Comparison of ENCODE assay signal across 18 mouse cellular contexts in the genomic region with DNA sequence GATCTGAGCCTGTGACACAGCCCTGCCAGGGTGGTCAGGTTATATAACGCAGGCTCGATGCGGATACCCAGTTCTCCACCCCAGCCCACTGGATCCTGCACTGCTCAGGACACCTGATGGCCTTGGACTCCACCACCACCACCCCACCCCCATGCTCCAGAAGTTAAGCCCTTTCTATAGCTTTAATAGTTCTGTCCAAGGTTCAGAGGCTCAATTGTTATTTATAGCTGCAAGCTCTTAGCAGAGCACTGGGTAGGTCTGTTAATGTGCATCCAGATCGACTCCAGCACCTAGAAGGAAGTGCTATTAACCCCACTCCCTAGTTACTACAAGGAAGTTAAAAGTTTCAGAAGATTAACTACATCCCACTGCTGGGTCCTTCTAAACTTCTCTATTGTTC. TPM values are rescaled to one million over a fixed set of nuclear protein-coding genes. Genes with fewer than 3 reads are reported as not detected.
A peak's percentile ranks its signal among the peaks of the same experiment; 100 is the strongest.
DNase-seq lines count a peak whose midpoint lies in the region; ATAC-seq and TF ChIP-seq lines count a peak whose summit lies in the region.
"Had no signal": no experiment of that assay in that cellular context is flagged by ENCODE, and none has a peak within 500 bp of the region (broad histone marks: within the 10 kb centered on the region; RNA-seq: fewer than 3 reads in every experiment).

No protein-coding gene starts in this region.

- no peaks in the 10 kb centered on the region for H3K9me3 ChIP-seq in heart, embryonic 11.5 days (replicated peaks; ENCODE audit: control insufficient read depth, low read length)
- no peaks in the 10 kb centered on the region for H3K9me3 ChIP-seq in kidney, embryonic 14.5 days (ENCODE audit: control insufficient read depth, low read length)
- H3K9me3 ChIP-seq: forebrain, embryonic 13.5 days; midbrain, embryonic 15.5 days; neural tube, embryonic 12.5 days had no signal

- peaks cover 4% of the 10 kb centered on the region; the same call in 1 of the 2 replicates for H3K4me1 ChIP-seq in heart, embryonic 11.5 days (ENCODE audit: control insufficient read depth, insufficient read depth, low read length)
- no peaks in the 10 kb centered on the region for H3K4me1 ChIP-seq in kidney, embryonic 14.5 days (ENCODE audit: control insufficient read depth, insufficient read depth, low read length)
- H3K4me1 ChIP-seq in small intestine, adult 2 months (ENCODE audit: control insufficient read depth, insufficient read depth, insufficient read length, low read length), result peaks cover 22% of the 10 kb centered on the region; the same call in 1 of the 2 replicates
- H3K4me1 ChIP-seq: forebrain, embryonic 13.5 days; midbrain, embryonic 15.5 days; neural tube, embryonic 12.5 days had no signal

- no peak for TF ChIP-seq CTCF in small intestine, adult 2 months (IDR thresholded peaks at IDR 0.05; ENCODE audit: extremely low read depth, insufficient read length, insufficient replicate concordance, low read depth, low read length)

- no peaks in the 10 kb centered on the region for H3K27me3 ChIP-seq in heart, embryonic 11.5 days (ENCODE audit: control insufficient read depth, insufficient read depth, low read length)
- no peaks in the 10 kb centered on the region for H3K27me3 ChIP-seq in kidney, embryonic 14.5 days (ENCODE audit: control insufficient read depth, insufficient read depth, low read length)
- H3K27me3 ChIP-seq in small intestine, adult 2 months (ENCODE audit: control insufficient read depth, insufficient read depth, low read length), result no peaks in the 10 kb centered on the region
- H3K27me3 ChIP-seq: forebrain, embryonic 13.5 days; midbrain, embryonic 15.5 days; neural tube, embryonic 12.5 days had no signal

- 70% methylated on average over 4 of the region's 4 CpGs for WGBS in heart, embryonic 11.5 days (ENCODE audit: insufficient replicate concordance)
- WGBS in kidney, embryonic 14.5 days, result 59% methylated on average over 4 of the region's 4 CpGs
- WGBS in small intestine, adult 2 months, result 31% methylated on average over 4 of the region's 4 CpGs

- H3K27ac ChIP-seq in heart, embryonic 11.5 days (ENCODE audit: low read depth, low read length), result no peak overlapping the region
- H3K27ac ChIP-seq in kidney, embryonic 14.5 days (ENCODE audit: low read depth, low read length), result no peak overlapping the region
- H3K27ac ChIP-seq in small intestine, adult 2 months (ENCODE audit: insufficient read depth, low read depth, low read length), result peak overlapping the region; percentile 97
- H3K27ac ChIP-seq: forebrain, embryonic 13.5 days; hindbrain, postnatal 0 days; layer of hippocampus, adult 2 months; midbrain, embryonic 15.5 days; neural tube, embryonic 12.5 days had no signal

- H3K4me3 ChIP-seq in heart, embryonic 11.5 days (ENCODE audit: low read depth, low read length), result no peak overlapping the region
- no peak overlapping the region for H3K4me3 ChIP-seq in kidney, embryonic 14.5 days (ENCODE audit: low read length)
- no peak overlapping the region for H3K4me3 ChIP-seq in small intestine, adult 2 months (ENCODE audit: low read depth, low read length)
- H3K4me3 ChIP-seq: forebrain, embryonic 13.5 days; layer of hippocampus, adult 2 months; midbrain, embryonic 15.5 days; neural tube, embryonic 12.5 days had no signal

- ATAC-seq in heart, embryonic 11.5 days (replicated peaks; ENCODE audit: insufficient number of reproducible peaks, low FRiP score, low TSS enrichment), result no peak
- 0 out of 2 replicates have a peak, but pooled peaks have one; percentile 28 for ATAC-seq in kidney, embryonic 14.5 days (ENCODE audit: low FRiP score, low TSS enrichment)
- peak; percentile 38; the same call in 1 of the 2 replicates for ATAC-seq in granulocyte monocyte progenitor cell, adult 5-6 weeks (replicated peaks; ENCODE audit: poor library complexity, severe bottlenecking)
- ATAC-seq: forebrain, embryonic 13.5 days; hindbrain, postnatal 0 days; midbrain, embryonic 15.5 days had no signal

- H3K4me2 ChIP-seq in heart, embryonic 11.5 days, result 0 out of 2 replicates have a peak overlapping the region, but pooled peaks have one; percentile 6
- no peak overlapping the region for H3K4me2 ChIP-seq in kidney, embryonic 14.5 days (replicated peaks; ENCODE audit: low read depth, low read length)
- H3K4me2 ChIP-seq: forebrain, embryonic 13.5 days; midbrain, embryonic 15.5 days; neural tube, embryonic 12.5 days had no signal

- H3K9ac ChIP-seq in heart, embryonic 11.5 days (ENCODE audit: low read depth, low read length), result no peak overlapping the region
- no peak overlapping the region for H3K9ac ChIP-seq in kidney, embryonic 14.5 days (ENCODE audit: low read depth, low read length)
- H3K9ac ChIP-seq: forebrain, embryonic 13.5 days; midbrain, embryonic 15.5 days; neural tube, embryonic 12.5 days had no signal

- TF ChIP-seq POLR2A in small intestine, adult 2 months (IDR thresholded peaks at IDR 0.05; ENCODE audit: low read depth, low read length), result no peak

- no peak for DNase-seq in heart, adult 11 months
- no peak for DNase-seq in kidney, adult 18-20 months
- DNase-seq in right cerebral cortex, postnatal 25 days, result no peak
- DNase-seq: adrenal gland, postnatal 36 days; cerebellum, adult 9-10 months; kidney, postnatal 10 days; lung, postnatal 4 days; right cerebral cortex, postnatal 14 days; thymus, postnatal 25 days had no signal

- no peaks in the 10 kb centered on the region for H3K36me3 ChIP-seq in heart, embryonic 11.5 days (ENCODE audit: control insufficient read depth, insufficient read depth, low read length)
- H3K36me3 ChIP-seq in kidney, embryonic 14.5 days (ENCODE audit: control insufficient read depth, insufficient read depth, low read length), result no peaks in the 10 kb centered on the region
- H3K36me3 ChIP-seq in small intestine, adult 2 months (ENCODE audit: control insufficient read depth, insufficient read depth, low read length), result no peaks in the 10 kb centered on the region
- H3K36me3 ChIP-seq: midbrain, embryonic 15.5 days; neural tube, embryonic 12.5 days had no signal

RNA-seq across cellular contexts. Expression of a gene that starts 11.5 kb away (rescaled TPM):
- 4.4 and 4.6 TPM in 2 replicates for polyA plus RNA-seq in heart, embryonic 11.5 days (2014; fragmentation: Nextera tagmentation; extraction: Ambion mirVana)
- 2.7 and 4.1 TPM in 2 replicates for polyA plus RNA-seq in kidney, embryonic 14.5 days (2014; fragmentation: Nextera tagmentation; extraction: Ambion mirVana)
- 8.1 and 19.2 TPM in 2 replicates for total RNA-seq in granulocyte monocyte progenitor cell, adult 5-6 weeks (2014; fragmentation: Nextera tagmentation)
- 5.4 and 8.2 TPM in 2 replicates for total RNA-seq in granulocyte monocyte progenitor cell, adult 5-6 weeks (2017)
- 43.9 and 106 TPM in 2 replicates for polyA plus RNA-seq in small intestine, adult 2 months (2012; rRNA removed)
